Mouse (Mus musculus) ZHBTc4 (cell line): ENCODE measurements at regions not wholly inside any gene's neighbourhood (a gene's known extent, or its start where the extent isn't known, plus 50 kb on each side); places are given as distances from the start of the nearest gene placed in this dataset.

Experiments used
- DNase-seq: peaks from one replicate; pipeline ENCODE4 v3.0.0-alpha.2; 2011; ENCODE audit warnings: low read depth, low spot score

- peak; percentile 53 for DNase-seq
These were observed 75.6 kb upstream of the Fbxl17 start for GRCm38 (mm10) chr17:63575316-63576007.

GRCm38 (mm10) chr17:63582870-63583269, 83.1 kb upstream of the Fbxl17 start:
- DNase-seq, result peak; percentile 63

DNA sequence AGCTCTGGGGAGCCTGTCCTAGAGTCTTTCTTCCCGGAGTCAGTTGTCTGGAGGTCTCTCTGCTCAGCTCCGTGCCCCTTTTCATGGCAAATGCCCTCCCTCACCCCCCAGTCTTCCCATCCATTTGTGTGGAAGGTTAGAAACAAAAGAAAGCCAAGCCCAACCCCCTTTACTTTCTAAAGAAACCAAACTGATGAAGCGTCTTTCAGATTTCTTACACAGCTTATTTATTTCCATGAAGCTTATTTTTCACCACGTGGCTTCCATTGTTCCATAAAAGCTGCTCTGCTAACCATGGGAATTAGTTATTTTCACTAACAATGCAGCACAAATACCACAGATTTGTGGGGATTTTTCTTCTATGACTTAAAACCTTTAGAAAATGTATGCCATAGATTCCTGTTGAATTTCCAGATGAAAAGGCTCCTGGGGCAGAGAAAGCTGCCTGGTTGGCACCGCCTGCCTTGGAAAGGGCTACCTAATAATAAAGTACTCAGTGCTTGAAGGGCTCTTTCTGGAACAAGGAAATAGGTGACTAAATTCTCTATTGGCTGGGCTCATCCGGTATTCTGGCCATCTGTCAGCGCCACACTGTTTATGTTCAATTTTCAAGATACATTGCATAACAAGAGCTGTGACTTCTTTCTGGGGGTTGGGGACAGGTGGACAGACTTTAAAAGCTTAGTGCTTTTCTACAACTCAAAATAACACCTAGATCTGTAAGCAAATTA, 107.4 kb upstream of the Fbxl17 start:
- no peak for DNase-seq

DNA sequence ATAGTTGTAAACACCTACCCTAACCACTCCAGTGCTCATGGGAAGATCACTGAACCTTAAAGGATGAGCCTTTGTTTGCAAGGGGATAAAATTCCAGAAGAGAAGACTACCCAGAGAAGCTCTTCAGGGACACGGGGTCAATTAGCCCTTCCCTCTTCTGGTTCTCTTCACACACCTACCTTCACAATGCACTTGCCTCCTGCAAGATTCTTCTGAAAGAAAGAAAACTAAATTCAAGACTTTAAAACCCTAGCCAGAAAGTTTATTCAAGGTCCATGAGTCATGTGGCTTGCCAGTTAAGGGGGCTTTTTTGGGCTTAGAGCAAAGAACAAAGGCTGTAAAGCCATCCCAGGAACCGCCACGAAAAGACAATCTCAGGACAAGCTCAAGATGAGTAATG, 122.9 kb upstream of the Fbxl17 start:
- peak; percentile 7 for DNase-seq

DNA sequence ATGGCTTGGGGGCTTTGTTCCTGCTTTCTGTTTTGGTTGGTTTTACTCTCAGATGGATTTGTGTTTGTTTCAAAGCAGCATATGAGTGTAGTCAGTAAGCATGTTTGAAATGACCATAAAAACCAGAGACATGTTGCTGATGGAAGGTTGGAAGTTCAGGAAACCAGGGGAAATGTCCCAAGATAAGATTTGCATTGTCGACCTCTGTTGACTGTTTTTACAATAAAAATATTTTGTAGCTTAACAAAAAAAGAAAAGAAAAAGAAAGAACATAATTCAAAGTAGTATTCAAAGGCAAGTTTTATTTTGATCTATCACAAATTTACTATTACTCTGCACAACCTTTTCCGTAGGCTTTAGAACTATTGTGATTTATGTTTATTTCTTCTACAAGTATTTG, 137.8 kb upstream of the Fbxl17 start:
- no peak for DNase-seq

- no peak for DNase-seq
These were observed 144.6 kb upstream of the Fbxl17 start for GRCm38 (mm10) chr17:63644390-63644789.

DNA sequence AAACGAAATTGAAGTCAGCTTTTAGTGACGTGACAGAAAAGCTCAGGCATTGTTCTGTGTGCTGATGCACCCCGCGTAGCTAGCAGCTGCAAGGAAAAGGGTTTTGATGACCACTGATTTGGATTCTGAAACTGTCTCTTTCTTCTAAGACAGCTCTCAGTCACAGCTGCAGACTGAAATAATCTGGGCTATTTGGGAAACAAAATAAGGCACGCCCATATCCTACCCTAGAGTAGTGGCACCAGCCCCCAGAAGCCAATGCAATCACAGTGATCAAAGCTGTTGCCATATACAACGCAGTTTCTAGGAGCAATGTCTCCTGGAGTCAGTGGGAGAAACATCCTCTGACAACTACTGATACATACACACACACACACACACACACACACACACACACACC, 157.9 kb upstream of the Fbxl17 start:
- DNase-seq, result no peak

DNA sequence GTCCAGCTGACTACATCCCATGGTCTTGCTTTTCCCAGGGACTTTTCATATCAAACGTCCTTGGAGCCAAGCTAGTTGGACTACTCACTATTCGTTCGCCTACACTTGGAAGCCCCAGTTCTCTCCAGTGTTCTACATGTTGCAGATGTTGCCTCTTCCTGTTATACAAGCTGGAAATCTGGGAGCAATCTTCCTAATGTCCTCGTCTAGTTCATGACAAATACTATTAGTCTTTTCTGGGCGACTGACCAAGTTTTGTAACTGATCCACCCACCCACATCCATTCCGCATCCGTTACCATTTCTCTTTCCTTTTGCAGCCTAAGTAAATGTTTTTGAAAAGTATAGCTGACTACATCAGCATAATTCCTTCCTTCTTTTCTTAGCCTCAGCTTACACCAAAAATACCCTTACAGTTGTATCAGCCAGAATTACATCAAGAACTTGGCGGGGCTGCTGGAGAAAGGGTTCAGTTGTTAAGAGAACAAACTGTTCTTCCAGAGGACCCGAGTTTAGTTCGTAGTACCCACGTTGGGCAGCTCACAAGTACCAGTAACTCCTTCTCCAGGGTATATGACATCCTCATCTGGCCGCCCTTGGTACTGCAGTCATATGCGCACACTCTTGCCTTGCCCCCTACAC, 161.1 kb upstream of the Fbxl17 start:
- peak; percentile 41 for DNase-seq

GRCm38 (mm10) chr17:63661584-63661983, 161.8 kb upstream of the Fbxl17 start:
- DNase-seq, result no peak

GRCm38 (mm10) chr17:63662251-63662650, 162.4 kb upstream of the Fbxl17 start:
- no peak for DNase-seq

DNA sequence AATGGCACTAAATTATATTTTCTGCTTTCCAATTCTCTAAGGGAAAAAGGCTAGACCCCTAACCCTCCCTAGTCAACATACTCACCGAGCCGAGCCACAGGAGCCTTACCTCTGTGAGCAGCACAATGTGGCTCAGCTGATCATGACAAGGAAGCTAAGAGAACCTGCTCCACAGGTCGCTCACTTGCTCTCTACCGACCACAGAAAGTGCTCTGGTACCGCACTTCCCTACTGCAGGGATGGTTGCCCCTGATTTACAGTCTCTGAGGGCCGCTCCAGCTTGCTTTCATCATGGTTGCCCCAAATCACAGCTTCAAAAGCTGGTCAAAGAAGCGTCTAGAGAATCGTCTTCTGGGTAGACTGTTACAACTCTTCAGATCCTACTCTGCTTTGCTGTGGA, 177.0 kb upstream of the Fbxl17 start:
- no peak for DNase-seq

GRCm38 (mm10) chr17:63677996-63678657, 178.3 kb upstream of the Fbxl17 start:
- DNase-seq, result no peak

GRCm38 (mm10) chr17:63680479-63680878, 180.7 kb upstream of the Fbxl17 start:
- no peak for DNase-seq

GRCm38 (mm10) chr17:63683345-63683744, 179.5 kb upstream of the Fer start:
- peak; percentile 25 for DNase-seq

DNA sequence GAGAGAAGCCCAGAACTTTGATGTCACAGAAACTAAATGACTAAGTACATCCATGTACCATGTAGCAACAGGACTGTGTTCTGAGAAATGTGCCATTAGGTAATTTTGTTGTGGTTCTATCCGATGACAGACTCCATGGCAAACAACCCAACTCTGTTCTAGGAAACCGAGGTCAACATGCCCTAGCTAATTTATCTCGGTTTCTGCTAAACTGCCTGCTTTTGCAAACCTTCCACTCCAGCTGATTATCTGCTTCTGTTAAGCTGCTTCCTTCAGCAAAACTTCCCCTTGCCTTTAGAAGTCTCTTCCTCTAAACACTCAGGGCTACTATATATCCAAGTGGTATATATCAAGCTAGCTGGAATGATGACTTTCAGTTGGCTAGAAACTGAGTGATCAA, 178.8 kb upstream of the Fer start:
- no peak for DNase-seq

GRCm38 (mm10) chr17:63685956-63686355, 176.9 kb upstream of the Fer start:
- DNase-seq, result no peak

- DNase-seq, result no peak
These were observed 176.5 kb upstream of the Fer start for GRCm38 (mm10) chr17:63686361-63686760.

DNA sequence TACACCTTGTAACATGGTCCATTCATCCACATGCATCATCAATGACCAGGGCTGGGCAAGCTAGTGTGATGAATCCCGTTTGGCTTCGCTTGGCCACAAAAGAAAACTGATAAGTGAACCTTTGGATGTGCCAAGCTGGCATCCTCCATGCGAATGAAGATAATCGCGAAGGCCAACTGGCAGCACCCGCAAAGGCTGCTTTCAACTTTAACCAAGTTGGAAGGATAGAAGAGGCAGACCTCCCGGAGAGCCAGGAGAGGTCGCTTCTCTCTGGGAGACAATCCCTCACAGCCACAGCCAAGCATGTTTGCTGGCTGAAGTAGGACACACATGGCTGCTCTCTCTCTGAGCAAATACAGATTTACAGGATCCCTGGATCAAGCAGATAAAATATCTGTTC, 173.6 kb upstream of the Fer start:
- DNase-seq, result no peak

DNA sequence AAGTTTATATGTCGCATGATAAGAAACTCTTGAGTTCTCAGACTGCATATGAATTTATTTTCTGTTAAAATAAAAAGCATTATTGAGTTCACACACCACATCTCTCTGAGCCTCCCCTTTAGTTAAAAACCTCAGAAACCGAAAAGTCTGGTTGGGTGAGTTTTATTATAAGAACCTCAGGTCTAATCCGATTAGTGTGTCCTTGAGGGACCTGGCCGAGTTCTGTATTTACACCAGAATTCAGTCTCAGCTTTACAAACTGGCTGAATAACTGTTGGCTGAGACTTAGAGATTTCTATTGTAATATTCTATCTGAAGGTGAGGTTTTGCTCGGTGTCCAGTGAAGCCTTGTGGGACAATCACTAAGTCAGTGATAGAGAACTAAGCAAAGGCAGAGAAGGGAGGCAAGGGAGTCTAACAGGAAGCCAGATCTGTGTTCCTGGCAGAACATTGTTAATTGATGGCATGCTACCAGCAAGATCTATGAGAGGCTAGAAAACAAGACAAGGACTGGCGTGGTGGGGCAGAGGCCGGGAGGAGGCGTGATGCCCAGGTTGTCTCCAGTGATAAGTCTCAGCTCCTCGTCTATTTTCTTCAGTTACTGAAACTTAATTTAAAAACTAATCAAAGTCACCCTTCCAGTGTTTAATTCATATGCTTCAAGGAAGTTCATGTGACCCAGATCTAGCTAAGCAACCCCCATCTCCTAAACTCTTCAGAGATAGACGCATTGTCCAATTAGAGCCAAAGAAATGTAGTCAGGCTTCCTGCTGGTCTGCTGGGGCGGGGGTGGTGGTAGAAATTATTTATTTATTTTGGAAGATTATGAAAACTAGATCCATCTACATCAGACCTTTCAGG, 171.8 kb upstream of the Fer start:
- no peak for DNase-seq

GRCm38 (mm10) chr17:63691690-63691968, 171.2 kb upstream of the Fer start:
- no peak for DNase-seq

DNA sequence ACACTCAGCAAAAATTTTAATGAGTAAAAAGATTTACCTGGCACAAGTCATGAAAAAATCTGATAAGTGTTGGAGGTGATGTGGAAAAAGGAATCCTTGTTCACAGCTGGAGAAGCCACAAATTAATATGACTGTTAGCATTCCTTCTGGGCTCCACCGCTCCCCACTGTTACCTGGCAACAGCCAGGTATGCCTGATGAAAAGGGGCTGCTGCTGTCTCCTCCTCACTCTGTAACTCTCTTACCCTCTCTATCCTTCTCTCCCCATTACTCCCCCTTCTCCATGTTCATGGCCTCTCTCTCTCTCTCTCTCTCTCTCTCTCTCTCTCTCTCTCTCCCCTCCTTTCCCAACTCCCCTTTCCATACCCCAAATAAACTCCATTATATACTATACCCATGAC, 169.6 kb upstream of the Fer start:
- no peak for DNase-seq

GRCm38 (mm10) chr17:63699537-63699936, 163.3 kb upstream of the Fer start:
- DNase-seq, result no peak
